Mouse (Mus musculus): ENCODE measurements around the gene Ski.

DNA sequence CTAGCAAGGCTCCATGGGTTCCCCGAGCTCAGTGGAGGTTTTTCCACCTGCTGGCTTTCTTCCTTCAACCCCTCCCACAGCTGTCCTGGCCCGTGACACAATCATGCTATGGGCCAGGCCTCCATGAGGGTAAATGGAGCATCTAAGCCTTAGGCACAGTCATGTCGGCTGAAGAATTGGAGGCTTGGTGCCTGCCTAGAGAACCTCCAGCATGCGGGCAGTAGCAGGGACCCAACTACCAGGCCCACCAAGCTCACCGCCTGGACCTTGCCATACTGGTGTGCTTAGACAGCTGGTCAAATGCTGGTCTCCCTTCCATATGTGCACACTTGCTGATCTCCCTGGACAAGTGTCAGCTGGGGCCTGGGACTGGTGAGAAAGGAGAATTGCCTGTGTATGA is 3.5 kb upstream of the Ski start:
- TF ChIP-seq CTCF (IDR thresholded peaks at IDR 0.05; ENCODE audit: low read depth, low read length) (no peak), POLR2A (IDR thresholded peaks at IDR 0.05; ENCODE audit: borderline replicate concordance, low read depth, low read length) (no peak)

All from bone marrow macrophage, adult 2 months (primary cell).